Comparison of ENCODE assay signal across 22 mouse cellular contexts in genomic region chr2:120592227-120592626, GRCm38 (mm10). TPM values are rescaled to one million over a fixed set of nuclear protein-coding genes. Genes with fewer than 3 reads are reported as not detected.
A peak's percentile ranks its signal among the peaks of the same experiment; 100 is the strongest.
DNase-seq lines count a peak whose midpoint lies in the region; ATAC-seq and TF ChIP-seq lines count a peak whose summit lies in the region.
"Had no signal": no experiment of that assay in that cellular context is flagged by ENCODE, and none has a peak within 500 bp of the region (broad histone marks: within the 10 kb centered on the region; RNA-seq: fewer than 3 reads in every experiment).

No protein-coding gene starts in this region.

- no peak overlapping the region for H3K9ac ChIP-seq in kidney, embryonic 14.5 days (ENCODE audit: low read depth, low read length)
- H3K9ac ChIP-seq in lung, postnatal 0 days (replicated peaks; ENCODE audit: low read depth): no peak overlapping the region
- H3K9ac ChIP-seq: forebrain, embryonic 13.5 days; forebrain, postnatal 0 days; heart, embryonic 12.5 days; hindbrain, embryonic 15.5 days had no signal

- 0 out of 2 replicates have a peak, but pooled peaks have one; percentile 16 for TF ChIP-seq CTCF in lung, postnatal 0 days (IDR thresholded peaks at IDR 0.05)

- peak; percentile 15 for DNase-seq in kidney, adult 11 months
- DNase-seq in kidney, postnatal 36 days: peak; percentile 27 to 42
- no peak for DNase-seq in kidney, postnatal 10 days
- DNase-seq in lung, postnatal 0 days (ENCODE audit: low spot score): no peak
- DNase-seq in lung, adult 18-20 months: no peak
- DNase-seq in splenic B cell, adult 2 months (ENCODE audit: low read depth, low spot score): peak; percentile 7
- DNase-seq in frontal cortex, adult 2 months (ENCODE audit: extremely low spot score in 1 of 2, low spot score in 1 of 2): no peak
- DNase-seq: adrenal gland, postnatal 10 days; cerebellum, adult 11-12 months; cerebellum, adult 9-11 months; cerebellum, postnatal 36 days; forebrain, postnatal 0 days; gastrocnemius, adult 2 months; gastrocnemius, postnatal 25 days had no signal

- TF ChIP-seq EP300 in lung, postnatal 0 days (IDR thresholded peaks at IDR 0.05): no peak

- 100% methylated on average over 1 of the region's 1 CpGs for WGBS in kidney, embryonic 14.5 days
- 81% methylated on average over 1 of the region's 1 CpGs for WGBS in lung, postnatal 0 days

- no peak for ATAC-seq in kidney, embryonic 14.5 days (ENCODE audit: low FRiP score, low TSS enrichment)
- no peak for ATAC-seq in lung, postnatal 0 days
- ATAC-seq: forebrain, embryonic 13.5 days; forebrain, postnatal 0 days had no signal

- peaks cover 51% of the 10 kb centered on the region for H3K36me3 ChIP-seq in kidney, embryonic 14.5 days (ENCODE audit: control insufficient read depth, insufficient read depth, low read length)
- H3K36me3 ChIP-seq in lung, postnatal 0 days (ENCODE audit: insufficient read depth, low read length): peaks cover 20% of the 10 kb centered on the region
- H3K36me3 ChIP-seq in splenic B cell, adult 2 months (ENCODE audit: control insufficient read depth, insufficient read depth, low read length, poor library complexity, severe bottlenecking): peaks cover 6% of the 10 kb centered on the region

- no peaks in the 10 kb centered on the region for H3K9me3 ChIP-seq in kidney, embryonic 14.5 days (ENCODE audit: control insufficient read depth, low read length)
- H3K9me3 ChIP-seq in lung, postnatal 0 days (ENCODE audit: low read length): no peaks in the 10 kb centered on the region
- H3K9me3 ChIP-seq: embryonic facial prominence, embryonic 10.5 days; forebrain, embryonic 13.5 days; G1E; heart, embryonic 12.5 days; hindbrain, embryonic 10.5 days; hindbrain, embryonic 15.5 days had no signal

- no peak overlapping the region for H3K4me2 ChIP-seq in kidney, embryonic 14.5 days (replicated peaks; ENCODE audit: low read depth, low read length)
- no peak overlapping the region for H3K4me2 ChIP-seq in lung, postnatal 0 days (replicated peaks; ENCODE audit: low read depth, low read length)
- H3K4me2 ChIP-seq: forebrain, embryonic 13.5 days; heart, embryonic 12.5 days; hindbrain, embryonic 15.5 days had no signal

- no peaks in the 10 kb centered on the region for H3K27me3 ChIP-seq in kidney, embryonic 14.5 days (ENCODE audit: control insufficient read depth, insufficient read depth, low read length)
- no peaks in the 10 kb centered on the region for H3K27me3 ChIP-seq in lung, postnatal 0 days (replicated peaks; ENCODE audit: insufficient read depth, low read length)
- H3K27me3 ChIP-seq in splenic B cell, adult 2 months (ENCODE audit: control insufficient read depth, insufficient read depth, low read length, poor library complexity, severe bottlenecking): no peaks in the 10 kb centered on the region
- H3K27me3 ChIP-seq: CH12.LX; forebrain, embryonic 13.5 days; heart, embryonic 12.5 days; hindbrain, embryonic 15.5 days had no signal

- H3K27ac ChIP-seq in kidney, embryonic 14.5 days (ENCODE audit: low read depth, low read length): no peak overlapping the region
- no peak overlapping the region for H3K27ac ChIP-seq in lung, postnatal 0 days (ENCODE audit: low read length)
- H3K27ac ChIP-seq: embryonic facial prominence, embryonic 10.5 days; forebrain, embryonic 13.5 days; gastrocnemius, adult 2 months; hindbrain, embryonic 10.5 days; hindbrain, embryonic 15.5 days had no signal

- H3K4me3 ChIP-seq in kidney, embryonic 14.5 days (ENCODE audit: low read length): no peak overlapping the region
- no peak overlapping the region for H3K4me3 ChIP-seq in lung, postnatal 0 days (ENCODE audit: low read depth, low read length)
- H3K4me3 ChIP-seq: embryonic facial prominence, embryonic 10.5 days; forebrain, embryonic 13.5 days; gastrocnemius, adult 2 months; heart, embryonic 12.5 days; hindbrain, embryonic 10.5 days; hindbrain, embryonic 15.5 days had no signal

- no peaks in the 10 kb centered on the region for H3K4me1 ChIP-seq in kidney, embryonic 14.5 days (ENCODE audit: control insufficient read depth, insufficient read depth, low read length)
- H3K4me1 ChIP-seq in lung, postnatal 0 days (ENCODE audit: insufficient read depth, low read depth, low read length): no peaks in the 10 kb centered on the region
- H3K4me1 ChIP-seq: embryonic facial prominence, embryonic 10.5 days; forebrain, embryonic 13.5 days; heart, embryonic 12.5 days; hindbrain, embryonic 10.5 days; hindbrain, embryonic 15.5 days had no signal

RNA-seq across cellular contexts. Expression of gene Haus2, which starts 17.0 kb away (rescaled TPM):
- polyA plus RNA-seq in kidney, embryonic 14.5 days (2014; fragmentation: Nextera tagmentation; extraction: Ambion mirVana): 23.3 and 27.4 TPM in 2 replicates
- 13.2 and 14.2 TPM in 2 replicates for polyA plus RNA-seq in lung, postnatal 0 days (2015; fragmentation: Nextera tagmentation; extraction: Ambion mirVana)
- 14.9 and 17.1 TPM in 2 replicates for polyA plus RNA-seq in frontal cortex, adult 2 months (2012; rRNA removed)

RNA-seq across cellular contexts. Expression of gene Lrrc57, which starts 17.1 kb away (rescaled TPM):
- polyA plus RNA-seq in kidney, embryonic 14.5 days (2014; fragmentation: Nextera tagmentation; extraction: Ambion mirVana): 19.0 and 19.9 TPM in 2 replicates
- polyA plus RNA-seq in lung, postnatal 0 days (2015; fragmentation: Nextera tagmentation; extraction: Ambion mirVana): 24.7 and 28.2 TPM in 2 replicates
- polyA plus RNA-seq in frontal cortex, adult 2 months (2012; rRNA removed): 35.1 and 35.7 TPM in 2 replicates

RNA-seq across cellular contexts. Expression of gene Snap23, which starts 24.8 kb away (rescaled TPM):
- polyA plus RNA-seq in kidney, embryonic 14.5 days (2014; fragmentation: Nextera tagmentation; extraction: Ambion mirVana): 46.0 and 61.0 TPM in 2 replicates
- 40.0 and 48.0 TPM in 2 replicates for polyA plus RNA-seq in lung, postnatal 0 days (2015; fragmentation: Nextera tagmentation; extraction: Ambion mirVana)
- 19.7 and 21.8 TPM in 2 replicates for polyA plus RNA-seq in frontal cortex, adult 2 months (2012; rRNA removed)

RNA-seq across cellular contexts. Expression of gene Zfp106, which starts 28.6 kb away (rescaled TPM):
- polyA plus RNA-seq in kidney, embryonic 14.5 days (2014; fragmentation: Nextera tagmentation; extraction: Ambion mirVana): 52.9 and 69.6 TPM in 2 replicates
- polyA plus RNA-seq in lung, postnatal 0 days (2015; fragmentation: Nextera tagmentation; extraction: Ambion mirVana): 28.2 and 28.5 TPM in 2 replicates
- polyA plus RNA-seq in frontal cortex, adult 2 months (2012; rRNA removed): 73.3 and 79.9 TPM in 2 replicates

RNA-seq across cellular contexts. Expression of gene Stard9, which starts 36.7 kb away (rescaled TPM):
- polyA plus RNA-seq in kidney, embryonic 14.5 days (2014; fragmentation: Nextera tagmentation; extraction: Ambion mirVana): 5.3 and 8.0 TPM in 2 replicates
- polyA plus RNA-seq in lung, postnatal 0 days (2015; fragmentation: Nextera tagmentation; extraction: Ambion mirVana): 15.4 and 17.8 TPM in 2 replicates
- polyA plus RNA-seq in frontal cortex, adult 2 months (2012; rRNA removed): 15.2 and 16.4 TPM in 2 replicates

Comparison
In these comparisons a context has a peak if more than half of its experiments do, and no peak if none do; other contexts are left out.
1. DNase-seq: peak in kidney, adult 11 months (single experiment), kidney, postnatal 36 days (2 of 2) and splenic B cell, adult 2 months (single experiment); none in kidney, postnatal 10 days (single experiment), lung, postnatal 0 days (single experiment), lung, adult 18-20 months (0 of 2) and frontal cortex, adult 2 months (0 of 2).